7 mouse cellular contexts compared by ENCODE assay signal in genomic region chrX:75577582-75578324, GRCm38 (mm10). TPM values are rescaled to one million over a fixed set of nuclear protein-coding genes. Genes with fewer than 3 reads are reported as not detected.
DNase-seq lines count a peak whose midpoint lies in the region; ATAC-seq and TF ChIP-seq lines count a peak whose summit lies in the region.

Rab39b (minus strand) TSS chrX:75578231.

- no peaks in the 10 kb centered on the region for H3K4me1 ChIP-seq in ES-E14 (ENCODE audit: control insufficient read depth in 2 of 2, insufficient read depth in 2 of 2, low read length in 2 of 2, poor library complexity in 1 of 2)
- no peaks in the 10 kb centered on the region for H3K4me1 ChIP-seq in embryonic facial prominence, embryonic 12.5 days
- H3K4me1 ChIP-seq in lung, embryonic 16.5 days (replicated peaks; ENCODE audit: control insufficient read depth, insufficient read depth, low read length) = no peaks in the 10 kb centered on the region

- no peaks in the 10 kb centered on the region for H3K36me3 ChIP-seq in ES-E14 (ENCODE audit: control insufficient read depth, insufficient read depth, low read length, poor library complexity, severe bottlenecking)
- H3K36me3 ChIP-seq in embryonic facial prominence, embryonic 12.5 days = no peaks in the 10 kb centered on the region
- no peaks in the 10 kb centered on the region for H3K36me3 ChIP-seq in lung, embryonic 16.5 days (ENCODE audit: control insufficient read depth, insufficient read depth, low read length)

- no peak within 1 kb of the TSS for H3K27ac ChIP-seq in ES-E14 (ENCODE audit: insufficient read depth, low read depth, low read length, poor library complexity, severe bottlenecking)
- peak within 1 kb of the TSS; percentile 23; the same call in 1 of the 2 replicates for H3K27ac ChIP-seq in embryonic facial prominence, embryonic 12.5 days
- no peak within 1 kb of the TSS for H3K27ac ChIP-seq in lung, embryonic 16.5 days (ENCODE audit: low read length)

- intact Hi-C loops in heart, postnatal 36 days (cut with DNase I) = no loop called here

- 20% methylated on average over 41 of the region's 41 CpGs for WGBS in embryonic facial prominence, embryonic 12.5 days
- WGBS in lung, embryonic 16.5 days = 17% methylated on average over 41 of the region's 41 CpGs

- peak within 1 kb of the TSS; percentile 46 for H3K4me2 ChIP-seq in embryonic facial prominence, embryonic 12.5 days (replicated peaks)
- peak within 1 kb of the TSS; percentile 69 for H3K4me2 ChIP-seq in lung, embryonic 16.5 days (ENCODE audit: low read depth, low read length)

- in situ Hi-C loops in ES-E14 (cut with MboI; ENCODE audit: low sequenced_read_pairs in 2 of 2, unreplicated experiment in 2 of 2) = no loop called here

- H3K9ac ChIP-seq in ES-E14 (ENCODE audit: insufficient read depth, low read depth, low read length, poor library complexity, severe bottlenecking) = peak within 1 kb of the TSS; percentile 44
- peak within 1 kb of the TSS; percentile 34 for H3K9ac ChIP-seq in embryonic facial prominence, embryonic 12.5 days
- peak within 1 kb of the TSS; percentile 51; the same call in 1 of the 2 replicates for H3K9ac ChIP-seq in lung, embryonic 16.5 days (ENCODE audit: low read length)

- H3K4me3 ChIP-seq in ES-E14 (ENCODE audit: insufficient read depth in 1 of 2, low read depth in 1 of 2, low read length in 2 of 2, poor library complexity in 1 of 2, severe bottlenecking in 1 of 2) = peak within 1 kb of the TSS; percentile 65 to 80
- H3K4me3 ChIP-seq in embryonic facial prominence, embryonic 12.5 days = peak within 1 kb of the TSS; percentile 52
- H3K4me3 ChIP-seq in lung, embryonic 16.5 days (ENCODE audit: low read length) = peak within 1 kb of the TSS; percentile 45

- H3K9me3 ChIP-seq in ES-E14 (ENCODE audit: control insufficient read depth, insufficient read depth, low read depth, low read length) = no peaks in the 10 kb centered on the region
- no peaks in the 10 kb centered on the region for H3K9me3 ChIP-seq in embryonic facial prominence, embryonic 12.5 days
- H3K9me3 ChIP-seq in lung, embryonic 16.5 days (ENCODE audit: control insufficient read depth, low read length) = no peaks in the 10 kb centered on the region

- H3K27me3 ChIP-seq in embryonic facial prominence, embryonic 12.5 days = no peaks in the 10 kb centered on the region
- no peaks in the 10 kb centered on the region for H3K27me3 ChIP-seq in lung, embryonic 16.5 days (ENCODE audit: control insufficient read depth, insufficient read depth, low read depth, low read length)

- DNase-seq in ES-E14 (ENCODE audit: low read depth, low spot score) = peak; percentile 15
- DNase-seq in adrenal gland, postnatal 10 days = peak; percentile 8
- DNase-seq in heart, postnatal 36 days = peak; percentile 1 to 5
- peak; percentile 51 to 67 for DNase-seq in layer of hippocampus, postnatal 10 days (ENCODE audit: low spot score in 2 of 2)
- DNase-seq in right cerebral cortex, postnatal 10 days (ENCODE audit: low spot score in 2 of 2) = peak; percentile 69 to 77

- peak; percentile 88 for ATAC-seq in embryonic facial prominence, embryonic 12.5 days (ENCODE audit: insufficient number of reproducible peaks, insufficient read depth, low FRiP score, low TSS enrichment)
- no peak; the same call in 1 of the 2 replicates for ATAC-seq in lung, embryonic 16.5 days (ENCODE audit: low read depth)

TF ChIP-seq in ES-E14, 5 proteins besides CTCF, POLR2A, EP300 and RAD21:
- TF ChIP-seq ZNF384 (IDR thresholded peaks at IDR 0.05; ENCODE audit: low read depth, low read length) (no peak), ZC3H11A (IDR thresholded peaks at IDR 0.05; ENCODE audit: borderline replicate concordance, low read depth, low read length) (no peak), CHD2 (IDR thresholded peaks at IDR 0.05; ENCODE audit: low read depth, low read length) (no peak), HCFC1 (IDR thresholded peaks at IDR 0.05; ENCODE audit: borderline replicate concordance, insufficient read depth, low read length) (no peak), MAFK (IDR thresholded peaks at IDR 0.05; ENCODE audit: insufficient read depth, low read depth, low read length) (no peak)

RNA-seq across cellular contexts. Expression of gene Rab39b, which starts in this region (rescaled TPM):
- total RNA-seq in ES-E14 (2012; rRNA removed) = 2.8 and 3.6 TPM in 2 replicates
- 1 to 10 TPM; 1.4 to 2.2 TPM for total RNA-seq in adrenal gland, postnatal 10 days (2021)
- 6.6 and 6.9 TPM in 2 replicates for polyA plus RNA-seq in embryonic facial prominence, embryonic 12.5 days (2016; fragmentation: Nextera tagmentation; extraction: Ambion mirVana)
- under 1 TPM in 1 of 2 experiments, not detected in 1; 0.14 TPM for total RNA-seq in heart, postnatal 36 days (2021)
- total RNA-seq in layer of hippocampus, postnatal 10 days (2021) = 10 to 100 TPM; 32.8 to 37.0 TPM
- 1.1 TPM in 2 replicates for polyA plus RNA-seq in lung, embryonic 16.5 days (2015; fragmentation: Nextera tagmentation; extraction: Ambion mirVana)

Comparison
In these comparisons a context has a peak if more than half of its experiments do, and no peak if none do; other contexts are left out.
1. Peak in DNase-seq in heart, postnatal 36 days; RNA of the gene not detected or under 1 TPM.
2. DNase-seq: peak in every context shown above with its lines; median percentile 73 in right cerebral cortex, postnatal 10 days; 59 in layer of hippocampus, postnatal 10 days; 15 in ES-E14; 8 in adrenal gland, postnatal 10 days; 3 in heart, postnatal 36 days.